Mouse (Mus musculus) heart, embryonic 16.5 days (tissue): ENCODE results near the gene Pxmp2. TPM values are rescaled to one million over a fixed set of nuclear protein-coding genes. Genes with fewer than 3 reads are reported as not detected.

Experiments
- ATAC-seq: fragments of 200-750 bp; cut with Nextera tagmentation; replicated peaks from 2 replicates; pipeline ENCODE4 v1.8.0; 2017; ENCODE audit warnings: moderate number of reproducible peaks; ENCODE audit not compliant: insufficient read depth, low FRiP score; ENCODE audit errors: extremely low read depth
- H3K27ac ChIP-seq: fragments of 300-500 bp; sonication (generic); 2 replicates; pipeline ENCODE4 v1.5.1; 2014; ENCODE audit warnings: mild to moderate bottlenecking, low read length, control low read depth, moderate library complexity
- H3K27me3 ChIP-seq: fragments of 300-500 bp; sonication (generic); 2 replicates; pipeline ENCODE4 v1.6.1; 2014; ENCODE audit warnings: low read length, mixed read lengths; ENCODE audit not compliant: control insufficient read depth, insufficient read depth
- H3K36me3 ChIP-seq: fragments of 300-500 bp; sonication (generic); 2 replicates; pipeline ENCODE4 v1.6.1; 2014; ENCODE audit not compliant: control insufficient read depth, insufficient read depth
- H3K4me1 ChIP-seq: fragments of 300-500 bp; sonication (generic); 2 replicates; pipeline ENCODE4 v1.6.1; 2014; ENCODE audit warnings: low read length, mixed read lengths; ENCODE audit not compliant: control insufficient read depth, insufficient read depth
- H3K4me2 ChIP-seq: fragments of 300-500 bp; sonication (generic); 2 replicates; pipeline ENCODE4 v1.6.1; 2014; ENCODE audit warnings: low read depth, mild to moderate bottlenecking, control low read depth, low read length
- H3K4me3 ChIP-seq: fragments of 300-500 bp; sonication (generic); 2 replicates; pipeline ENCODE4 v1.5.1; 2014; ENCODE audit warnings: mild to moderate bottlenecking, control low read depth, low read length
- H3K9ac ChIP-seq: fragments of 300-500 bp; sonication (generic); 2 replicates; pipeline ENCODE4 v1.6.1; 2014; ENCODE audit warnings: low read length, control low read depth
- H3K9me3 ChIP-seq: fragments of 300-500 bp; sonication (generic); replicated peaks from 2 replicates; pipeline ENCODE4 v1.6.1; 2016; ENCODE audit warnings: low read length; ENCODE audit not compliant: control insufficient read depth
- WGBS: fragments of 180-500 bp; shearing (Covaris S2); extraction: QIAGEN DNeasy Blood & Tissue Kit; methylation state at CpG from one replicate; pipeline ENCODE4 v1.1.7; 2014; 5-methylcytosine and 5-hydroxymethylcytosine counted together
- polyA plus RNA-seq: library from polyadenylated mRNA; unstranded; fragments of >200 nt; fragmentation: Nextera tagmentation; extraction: Ambion mirVana; gene quantifications from 2 replicates; pipeline ENCODE4 v1.2.1, GENCODE M21; 2015

Pxmp2 gene
- polyA plus RNA-seq, 1 experiment from 2014 or later = 26.3 TPM

DNA sequence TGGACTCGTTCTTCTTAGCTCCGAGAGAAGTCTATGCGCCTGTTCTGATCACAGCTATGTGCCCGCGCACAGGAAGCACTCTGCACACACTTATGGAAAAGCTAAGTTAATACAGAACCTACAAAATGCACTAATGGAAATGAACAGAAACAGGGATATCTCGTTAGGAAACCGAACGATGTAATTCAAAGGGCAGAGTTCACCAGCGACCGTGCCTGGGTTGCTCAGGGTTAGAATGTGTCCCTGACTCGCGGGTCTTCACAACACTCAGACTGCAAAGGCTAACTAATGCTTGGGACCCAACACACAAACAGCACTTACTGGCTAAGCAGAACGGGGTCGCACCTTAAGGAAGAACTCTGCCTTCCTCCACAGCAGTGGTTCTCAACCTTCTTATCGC lies 830 bp downstream of the Pxmp2 start:
- ATAC-seq = no peak
- Histone ChIP-seq H3K4me2 (peak overlapping the region; percentile 99), H3K9me3 (no peaks in the 10 kb centered on the region), H3K9ac (peak overlapping the region; percentile 83), H3K4me3 (peak overlapping the region; percentile 91), H3K4me1 (peaks cover 13% of the 10 kb centered on the region), H3K27me3 (no peaks in the 10 kb centered on the region), H3K36me3 (no peaks in the 10 kb centered on the region), H3K27ac (no peak overlapping the region)
- 2% methylated on average over 15 of the region's 15 CpGs for WGBS

- Histone ChIP-seq H3K36me3 (no peaks in the 10 kb centered on the region), H3K9ac (peak overlapping the region; percentile 83), H3K4me1 (peaks cover 13% of the 10 kb centered on the region), H3K27me3 (no peaks in the 10 kb centered on the region), H3K9me3 (no peaks in the 10 kb centered on the region), H3K4me2 (peak overlapping the region; percentile 99), H3K4me3 (peak overlapping the region; percentile 91), H3K27ac (no peak overlapping the region)
- WGBS = 9% methylated on average over 4 of the region's 4 CpGs
- no peak for ATAC-seq
Observed at GRCm38 (mm10) chr5:110284536-110284935, 1.4 kb downstream of the Pxmp2 start.

GRCm38 (mm10) chr5:110281984-110282383 lies 4.0 kb downstream of the Pxmp2 start:
- H3K27me3 ChIP-seq = no peaks in the 10 kb centered on the region
- 68% methylated on average over 2 of the region's 2 CpGs for WGBS
- H3K36me3 ChIP-seq = no peaks in the 10 kb centered on the region
- no peak overlapping the region for H3K9ac ChIP-seq
- no peak overlapping the region for H3K4me2 ChIP-seq
- no peak overlapping the region for H3K27ac ChIP-seq
- H3K9me3 ChIP-seq = no peaks in the 10 kb centered on the region
- no peak for ATAC-seq
- H3K4me3 ChIP-seq = no peak overlapping the region
- peaks cover 12% of the 10 kb centered on the region for H3K4me1 ChIP-seq

GRCm38 (mm10) chr5:110276910-110277309 lies 9.1 kb downstream of the Pxmp2 start:
- no peak overlapping the region for H3K4me2 ChIP-seq
- no peak overlapping the region for H3K4me3 ChIP-seq
- no peaks in the 10 kb centered on the region for H3K4me1 ChIP-seq
- 74% methylated on average over 1 of the region's 1 CpGs for WGBS
- H3K27me3 ChIP-seq = no peaks in the 10 kb centered on the region
- no peak for ATAC-seq
- H3K9me3 ChIP-seq = no peaks in the 10 kb centered on the region
- H3K27ac ChIP-seq = no peak overlapping the region
- H3K9ac ChIP-seq = no peak overlapping the region
- no peaks in the 10 kb centered on the region for H3K36me3 ChIP-seq

GRCm38 (mm10) chr5:110276391-110276790 lies 9.6 kb downstream of the Pxmp2 start:
- WGBS = 76% methylated on average over 2 of the region's 2 CpGs
- no peak overlapping the region for H3K4me2 ChIP-seq
- H3K4me3 ChIP-seq = no peak overlapping the region
- no peaks in the 10 kb centered on the region for H3K36me3 ChIP-seq
- H3K4me1 ChIP-seq = no peaks in the 10 kb centered on the region
- no peak overlapping the region for H3K9ac ChIP-seq
- no peaks in the 10 kb centered on the region for H3K9me3 ChIP-seq
- H3K27ac ChIP-seq = no peak overlapping the region
- no peaks in the 10 kb centered on the region for H3K27me3 ChIP-seq
- ATAC-seq = no peak

DNA sequence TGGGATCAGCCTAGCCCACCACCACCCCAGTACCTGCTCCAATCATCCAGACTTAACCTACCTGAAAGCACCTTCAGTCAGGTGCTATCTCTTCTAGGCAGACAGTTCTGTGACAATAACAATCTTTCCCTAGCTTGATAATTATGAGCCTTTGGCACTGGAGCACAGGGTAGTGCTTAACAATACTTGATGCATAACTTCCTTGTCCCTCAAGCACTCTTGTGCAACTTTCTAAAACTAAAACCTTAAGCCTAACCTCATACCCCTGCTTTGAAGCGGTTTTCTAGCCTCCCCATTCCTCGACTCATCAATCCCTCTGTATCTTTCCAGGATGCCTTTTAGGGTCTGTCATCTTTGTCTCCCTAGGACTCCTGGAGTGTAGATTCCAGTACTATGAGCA lies 11.1 kb downstream of the Pxmp2 start:
- H3K4me1 ChIP-seq = no peaks in the 10 kb centered on the region
- H3K4me2 ChIP-seq = no peak overlapping the region
- H3K27me3 ChIP-seq = no peaks in the 10 kb centered on the region
- WGBS = 47% methylated on average over 2 of the region's 2 CpGs
- no peaks in the 10 kb centered on the region for H3K9me3 ChIP-seq
- no peak overlapping the region for H3K4me3 ChIP-seq
- no peak for ATAC-seq
- H3K9ac ChIP-seq = no peak overlapping the region
- H3K36me3 ChIP-seq = no peaks in the 10 kb centered on the region
- H3K27ac ChIP-seq = no peak overlapping the region

DNA sequence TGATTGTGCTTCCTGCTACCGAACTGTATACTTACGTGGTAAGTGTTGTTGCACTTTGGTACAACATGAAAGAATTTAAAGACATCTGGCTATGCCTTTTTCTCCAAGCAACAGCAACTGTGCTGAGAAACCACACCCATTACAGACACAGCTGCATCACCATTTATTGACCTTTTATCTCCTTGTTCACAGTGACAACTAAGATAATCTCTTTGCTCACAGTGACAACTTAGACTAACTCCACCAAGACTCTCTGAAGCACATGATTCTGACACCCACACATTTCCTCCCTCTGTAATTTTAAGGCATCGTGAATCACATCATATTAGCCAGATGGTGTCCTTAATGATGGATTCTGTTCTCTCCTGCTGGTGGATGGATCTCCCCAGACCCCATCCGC lies 11.8 kb downstream of the Pxmp2 start:
- H3K4me1 ChIP-seq = no peaks in the 10 kb centered on the region
- WGBS = 77% methylated on average over 4 of the region's 4 CpGs
- H3K9ac ChIP-seq = no peak overlapping the region
- no peak overlapping the region for H3K27ac ChIP-seq
- H3K9me3 ChIP-seq = no peaks in the 10 kb centered on the region
- no peaks in the 10 kb centered on the region for H3K27me3 ChIP-seq
- no peak overlapping the region for H3K4me3 ChIP-seq
- no peak overlapping the region for H3K4me2 ChIP-seq
- ATAC-seq = no peak
- no peaks in the 10 kb centered on the region for H3K36me3 ChIP-seq

DNA sequence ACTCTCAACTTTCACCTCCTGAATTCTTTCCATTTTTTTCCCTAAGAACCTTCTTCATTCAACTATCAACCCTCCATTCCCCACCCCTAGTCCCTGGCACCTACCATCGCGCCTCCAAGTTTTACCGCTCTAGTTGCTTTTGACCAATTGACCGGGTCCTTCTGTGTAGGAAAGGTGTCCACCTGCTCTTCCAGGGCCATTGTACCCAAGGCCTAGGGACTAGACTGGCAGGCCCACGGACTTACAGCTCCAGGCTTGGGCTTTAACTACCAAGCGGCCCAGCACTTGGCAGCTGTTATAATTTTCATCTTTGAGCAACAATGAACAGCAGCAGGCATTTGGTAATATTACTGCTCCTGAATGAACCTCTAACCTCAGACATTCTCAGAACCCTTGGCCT lies 15.7 kb downstream of the Pxmp2 start:
- H3K9ac ChIP-seq = no peak overlapping the region
- peaks cover 7% of the 10 kb centered on the region for H3K4me1 ChIP-seq
- H3K27ac ChIP-seq = no peak overlapping the region
- H3K27me3 ChIP-seq = no peaks in the 10 kb centered on the region
- WGBS = 94% methylated on average over 6 of the region's 6 CpGs
- H3K9me3 ChIP-seq = no peaks in the 10 kb centered on the region
- H3K36me3 ChIP-seq = peaks cover 16% of the 10 kb centered on the region
- H3K4me3 ChIP-seq = no peak overlapping the region
- no peak for ATAC-seq
- H3K4me2 ChIP-seq = 0 out of 2 replicates have a peak overlapping the region, but pooled peaks have one; percentile 41

- WGBS = under 1% methylated on average over 66 of the region's 66 CpGs
- peak; percentile 83 for ATAC-seq
- peak within 1 kb of the TSS; percentile 75 for H3K4me3 ChIP-seq
- H3K9me3 ChIP-seq = no peaks in the 10 kb centered on the region
- H3K4me1 ChIP-seq = peaks cover 7% of the 10 kb centered on the region
- H3K27ac ChIP-seq = peak within 1 kb of the TSS; percentile 67
- peak within 1 kb of the TSS; percentile 87 for H3K9ac ChIP-seq
- H3K4me2 ChIP-seq = peak within 1 kb of the TSS; percentile 97
- no peaks in the 10 kb centered on the region for H3K27me3 ChIP-seq
- peaks cover 24% of the 10 kb centered on the region for H3K36me3 ChIP-seq
Observed at GRCm38 (mm10) chr5:110269141-110270101, 16.6 kb downstream of the Pxmp2 start, which contains the start of gene Pgam5. TSS of gene Pgam5 (minus strand) at chr5:110269913.
